Mouse (Mus musculus): ENCODE data around the gene Ntm.

DNA sequence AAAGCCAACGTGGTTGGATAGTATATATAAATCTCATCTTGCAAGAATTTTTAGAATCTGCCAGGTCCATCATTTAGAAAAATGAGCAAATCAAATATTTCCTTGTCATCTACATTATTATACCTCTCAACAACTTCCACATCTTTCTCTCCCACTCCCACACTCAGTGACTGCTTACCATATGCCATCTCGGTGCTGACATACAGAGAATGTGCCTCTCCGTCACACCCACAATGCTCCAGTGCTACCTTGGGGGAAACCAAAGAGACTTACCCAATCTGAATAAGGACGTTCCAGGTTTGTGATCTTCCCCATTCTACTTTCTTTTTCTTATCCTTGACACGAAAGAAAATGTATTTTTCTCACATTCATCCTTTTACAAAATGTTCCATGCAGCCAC lies 75.0 kb downstream of the Ntm start:
- TF ChIP-seq CTCF (IDR thresholded peaks at IDR 0.05; ENCODE audit: control insufficient read depth, insufficient read depth, insufficient read length) = no peak
- no peak for TF ChIP-seq MYOG (IDR thresholded peaks at IDR 0.05; ENCODE audit: control insufficient read depth, extremely low read depth, insufficient read length)
- TF ChIP-seq USF1 (IDR thresholded peaks at IDR 0.05; ENCODE audit: low read depth) = no peak
- TF ChIP-seq MAX (IDR thresholded peaks at IDR 0.05) = no peak

All from C2C12 (cell line).